Mouse (Mus musculus) cerebellum, postnatal 10 days (tissue): ENCODE measurements around the gene Hsp90b1.
"Not testable (repeated sequence)": the region's sequence is repeated elsewhere in the genome, so short reads cannot be mapped to it uniquely, and the experiment has no call there.

Source experiments
- DNase-seq, 2 experiments: peaks; one replicate each; pipeline ENCODE4 v3.0.0; 2021; ENCODE audit warnings: mixed read lengths in 2 of 2

Hsp90b1 gene

DNA sequence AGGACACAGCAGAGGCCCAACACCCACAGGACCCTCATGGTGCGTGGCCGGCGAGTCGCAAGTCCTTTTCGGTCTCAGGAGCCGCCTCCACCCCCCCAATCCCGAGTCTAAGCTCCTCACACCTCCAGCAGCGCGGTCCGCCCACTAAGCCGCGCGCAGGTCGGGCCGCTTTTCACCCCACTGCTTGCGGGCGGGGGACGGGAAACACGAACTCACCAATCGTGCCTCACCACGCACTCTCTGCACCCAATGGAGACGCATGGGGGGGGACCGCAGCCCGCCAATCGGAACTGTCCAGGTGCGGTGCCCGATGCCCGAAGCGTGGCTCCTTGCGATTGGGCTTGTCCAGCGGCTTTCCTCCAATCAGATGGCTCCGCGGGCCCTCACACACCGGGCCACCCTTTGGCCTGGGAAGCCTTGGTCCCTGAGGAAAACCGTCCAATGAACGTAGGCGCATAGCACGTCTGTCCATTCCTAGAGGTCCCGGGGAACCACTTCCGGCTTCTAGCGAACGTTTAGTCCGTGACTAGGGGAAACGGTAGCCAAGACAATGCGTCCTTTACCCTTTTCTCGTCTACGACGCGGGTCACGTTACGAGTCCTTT, at the start of gene Hsp90b1, which contains the start of gene Ttc41:
TSS of gene Hsp90b1 (minus strand) at position 192 of the 604 bp plus-strand sequence.
TSS of gene Ttc41 (plus strand) at position 494 of the 604 bp plus-strand sequence.
- peak; percentile 99 to 100 for DNase-seq

- no peak for DNase-seq
Measured at GRCm38 (mm10) chr10:86744306-86744705, 39.0 kb upstream of the Hsp90b1 start.

GRCm38 (mm10) chr10:86742918-86743317, 37.6 kb upstream of the Hsp90b1 start:
- DNase-seq: no peak

DNA sequence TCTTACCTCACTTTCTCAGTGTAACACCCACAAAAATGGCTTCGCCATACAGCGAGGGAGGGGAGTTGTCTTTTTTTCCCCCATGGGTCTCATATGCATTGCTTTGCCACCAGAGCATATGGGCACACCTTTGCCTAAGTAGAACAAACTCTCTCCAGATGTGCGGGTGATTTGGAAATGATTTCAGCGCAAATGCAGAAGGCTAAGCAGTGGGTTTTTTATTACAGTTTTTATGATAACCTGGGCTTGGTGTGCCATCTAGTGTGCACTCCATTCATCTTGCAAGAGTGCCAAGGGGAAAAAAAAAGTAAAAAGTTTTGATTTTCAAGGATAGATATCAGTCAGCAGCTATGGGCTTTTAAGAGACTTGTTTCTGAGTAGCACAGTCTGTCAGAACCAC, 29.7 kb upstream of the Hsp90b1 start:
- DNase-seq: no peak

GRCm38 (mm10) chr10:86731500-86731863, 26.2 kb upstream of the Hsp90b1 start:
- DNase-seq: no peak

DNA sequence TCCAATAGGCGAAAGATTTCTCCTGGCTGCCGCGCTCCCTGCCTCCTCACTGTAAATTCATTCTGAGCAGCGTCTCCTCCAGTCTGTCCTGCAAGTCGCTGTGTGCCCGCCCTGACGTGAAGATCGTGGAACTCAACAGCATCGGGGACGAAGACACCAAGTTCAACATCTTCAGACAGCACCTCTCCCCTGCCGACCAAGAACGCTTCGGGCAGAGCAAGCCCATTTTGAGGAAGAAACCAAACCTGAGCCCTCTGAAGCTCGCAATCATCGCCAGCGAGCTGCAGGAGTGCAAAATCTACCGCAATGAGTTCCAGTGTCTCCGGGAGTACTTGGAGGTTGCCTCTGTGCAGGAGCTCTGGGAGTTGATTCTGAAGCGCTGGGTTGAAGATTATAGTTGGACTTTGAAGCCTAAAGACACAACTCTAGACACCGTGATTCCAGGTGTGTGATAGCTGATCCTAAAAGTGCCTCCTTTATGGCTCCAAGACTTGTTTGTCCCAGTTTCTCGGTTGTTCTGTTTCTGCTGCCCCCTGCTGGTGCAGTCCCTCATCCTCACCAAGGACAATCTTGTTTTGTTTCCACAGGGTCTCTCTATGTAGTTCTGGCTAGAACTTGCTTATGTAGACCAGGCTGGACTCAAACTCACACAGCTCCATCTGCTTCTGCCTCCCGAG, 25.7 kb upstream of the Hsp90b1 start:
- DNase-seq: peak; percentile 92 to 93

GRCm38 (mm10) chr10:86728176-86728575, 22.9 kb upstream of the Hsp90b1 start:
- DNase-seq: peak; percentile 33 to 45

- DNase-seq: peak; percentile 24 to 43
Measured at GRCm38 (mm10) chr10:86727548-86727980, 22.3 kb upstream of the Hsp90b1 start.

DNA sequence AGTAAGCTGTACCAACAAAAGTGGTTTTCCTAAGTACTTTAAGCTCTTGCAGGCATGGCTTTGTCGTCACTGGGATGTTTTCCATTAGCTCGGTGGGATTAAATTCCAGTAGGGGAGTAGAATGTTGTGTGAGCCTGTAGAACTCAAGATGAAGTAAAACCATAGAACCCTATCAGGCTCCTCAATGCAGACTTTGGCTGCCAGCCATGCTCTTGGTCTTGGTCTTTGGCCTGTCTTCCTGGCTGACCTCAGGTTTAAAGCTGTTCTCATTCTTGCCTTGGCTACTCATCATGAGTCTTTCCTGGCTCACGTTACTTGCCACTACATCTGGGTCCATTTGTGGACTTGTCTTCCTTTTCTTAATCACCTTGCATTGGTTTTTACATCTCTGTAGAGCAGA, 6.8 kb upstream of the Hsp90b1 start:
- DNase-seq: no peak

- no peak for DNase-seq
Measured at GRCm38 (mm10) chr10:86707134-86707533, 1.8 kb upstream of the Hsp90b1 start.

DNA sequence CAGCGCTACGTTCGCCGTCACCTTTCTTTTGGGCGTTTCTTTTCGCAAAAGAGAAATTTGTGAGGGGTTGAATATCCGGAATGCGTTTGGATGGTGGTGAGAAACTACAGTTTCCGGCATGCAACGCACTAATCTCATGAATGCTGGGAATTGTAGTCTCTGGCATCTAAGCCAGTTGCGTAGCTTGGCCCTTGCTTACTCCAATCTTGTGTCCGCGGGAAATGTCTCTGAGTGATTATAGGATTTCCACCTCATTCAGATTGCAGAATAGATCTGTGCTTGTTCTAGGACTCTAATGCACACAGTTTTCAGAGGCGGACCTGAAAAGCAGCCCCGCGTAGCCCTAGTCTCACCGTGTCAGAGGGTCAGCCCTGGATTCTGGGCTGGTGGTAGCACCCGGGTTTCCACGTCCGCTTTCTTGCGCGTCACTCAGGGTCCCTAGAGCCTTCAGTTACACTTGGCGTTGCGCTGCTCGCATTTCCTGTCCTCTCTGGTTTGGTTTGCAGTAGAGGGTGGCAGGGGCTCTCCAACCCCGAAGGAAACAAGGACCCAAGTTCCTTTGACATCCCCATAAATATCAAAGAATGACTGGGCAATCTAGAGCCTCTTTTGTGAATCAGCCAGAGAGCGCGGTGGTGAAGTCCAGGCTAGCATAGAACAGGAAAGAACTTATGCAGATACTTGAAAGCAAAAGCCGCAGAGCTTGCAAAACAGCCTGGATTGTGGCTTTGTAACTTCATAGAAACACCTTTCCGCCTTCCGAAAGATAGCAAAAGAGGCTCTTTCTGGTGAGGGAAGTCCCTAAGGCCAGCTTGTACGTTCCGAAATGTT, 828 bp upstream of the Hsp90b1 start:
- peak; percentile 83 to 84 for DNase-seq

GRCm38 (mm10) chr10:86704589-86705191, 619 bp downstream of the Hsp90b1 start:
- peak; percentile 58 for DNase-seq

DNA sequence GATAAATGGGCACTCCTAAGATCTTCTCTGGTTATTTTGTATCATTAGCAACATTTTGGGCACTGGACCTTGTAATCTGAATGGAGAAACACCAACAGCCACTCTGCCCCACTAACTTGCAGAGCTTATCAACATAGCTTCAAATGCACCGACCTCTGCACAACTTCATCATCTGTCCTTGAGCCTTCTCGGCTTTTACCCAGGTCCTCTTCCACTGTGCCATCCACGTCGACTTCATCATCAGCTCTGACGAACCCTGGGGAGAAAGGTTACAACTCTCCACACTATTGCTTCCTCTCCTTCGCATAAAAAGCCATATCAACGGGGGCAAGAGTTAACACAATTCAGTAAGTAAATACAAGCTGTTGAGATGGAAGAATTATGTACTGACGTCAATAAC, 1.2 kb downstream of the Hsp90b1 start:
- no peak for DNase-seq

- no peak for DNase-seq
Measured at GRCm38 (mm10) chr10:86703375-86703774, 1.9 kb downstream of the Hsp90b1 start.

GRCm38 (mm10) chr10:86702312-86702920, 2.9 kb downstream of the Hsp90b1 start:
- DNase-seq: peak; percentile 72 to 75

GRCm38 (mm10) chr10:86700973-86701372, 4.3 kb downstream of the Hsp90b1 start:
- DNase-seq: no peak

GRCm38 (mm10) chr10:86700251-86700650, 5.1 kb downstream of the Hsp90b1 start:
- DNase-seq: no peak

DNA sequence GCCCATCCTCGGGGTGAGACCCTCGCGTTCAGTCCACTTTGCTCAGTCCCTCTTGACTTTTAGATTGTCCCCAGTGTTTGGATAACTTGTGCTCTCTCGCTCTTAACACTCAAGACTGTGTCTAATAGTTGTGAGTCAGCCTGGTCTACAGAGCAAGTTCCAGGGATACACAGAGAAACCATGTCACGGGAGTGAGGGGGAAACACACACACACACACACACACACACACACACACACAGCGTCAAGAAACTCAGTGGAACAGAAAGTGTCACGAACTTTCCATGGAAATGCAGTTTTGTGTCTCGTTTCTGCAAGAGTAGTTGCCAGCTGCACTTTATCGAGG, 19.3 kb downstream of the Hsp90b1 start:
- not testable (repeated sequence) for DNase-seq

DNA sequence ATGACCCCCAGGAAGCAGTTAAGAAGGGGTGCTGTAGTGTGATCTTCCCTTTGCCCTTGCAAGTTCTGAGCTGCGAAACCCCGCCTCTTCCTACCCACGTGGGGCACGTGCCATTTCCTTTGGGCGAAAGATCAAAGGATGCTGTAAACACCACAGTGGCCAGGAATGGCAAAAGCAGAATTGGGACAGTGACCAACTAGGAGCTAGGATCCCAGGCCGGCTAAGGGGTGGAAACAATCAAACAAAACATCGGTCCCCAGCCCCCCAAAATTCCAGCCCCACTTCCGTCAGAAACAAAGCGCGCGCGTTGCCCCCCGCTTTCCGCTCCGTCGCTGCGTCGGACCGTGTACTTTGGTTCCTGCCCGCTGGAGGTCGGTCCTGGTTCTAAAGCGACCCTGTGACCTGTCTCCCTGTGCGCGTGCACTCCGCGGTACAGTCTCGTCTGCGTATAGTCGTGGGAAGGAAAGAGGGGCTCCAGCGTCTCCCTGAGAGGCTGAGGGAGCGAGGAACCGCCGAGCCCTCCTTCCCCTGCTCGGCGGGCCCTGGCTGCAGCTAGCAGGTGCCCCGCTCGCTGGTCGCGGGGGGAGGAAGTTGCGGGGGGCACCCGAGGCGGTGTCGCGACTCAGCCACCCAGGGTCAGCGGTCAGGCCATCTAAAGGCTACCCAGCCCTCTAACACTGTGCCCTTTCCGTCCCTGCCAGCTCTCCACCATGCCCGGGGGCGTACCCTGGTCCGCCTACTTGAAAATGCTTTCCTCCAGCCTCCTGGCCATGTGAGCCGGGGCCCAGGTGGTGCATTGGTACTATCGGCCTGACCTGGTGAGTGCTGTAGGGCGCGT, 19.9 kb downstream of the Hsp90b1 start:
- DNase-seq: peak; percentile 90 to 91

GRCm38 (mm10) chr10:86684797-86685178, 20.5 kb downstream of the Hsp90b1 start:
- not testable (repeated sequence) for DNase-seq

DNA sequence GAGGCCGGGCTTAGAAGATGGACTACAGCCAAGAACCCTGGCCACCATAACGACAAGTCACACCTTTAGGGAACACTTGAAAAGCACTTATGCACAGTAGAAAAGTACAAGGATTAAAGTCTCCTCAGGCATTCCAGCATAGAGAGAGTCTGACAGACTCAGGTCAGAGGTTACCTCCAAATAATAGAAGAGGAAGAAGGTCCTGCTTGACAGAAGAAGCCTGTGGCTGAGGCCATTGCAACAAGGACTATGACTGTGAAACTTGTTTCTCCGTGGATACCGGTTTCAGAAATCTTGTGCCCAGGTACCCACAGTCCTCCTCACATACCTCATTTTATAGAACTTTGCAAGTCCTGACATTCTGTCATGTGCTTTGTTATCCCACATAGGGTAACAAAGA, 34.8 kb downstream of the Hsp90b1 start:
- not testable (repeated sequence) for DNase-seq
